Mouse (Mus musculus): ENCODE results near the gene Gm10217.

Gene Gm10217

DNA sequence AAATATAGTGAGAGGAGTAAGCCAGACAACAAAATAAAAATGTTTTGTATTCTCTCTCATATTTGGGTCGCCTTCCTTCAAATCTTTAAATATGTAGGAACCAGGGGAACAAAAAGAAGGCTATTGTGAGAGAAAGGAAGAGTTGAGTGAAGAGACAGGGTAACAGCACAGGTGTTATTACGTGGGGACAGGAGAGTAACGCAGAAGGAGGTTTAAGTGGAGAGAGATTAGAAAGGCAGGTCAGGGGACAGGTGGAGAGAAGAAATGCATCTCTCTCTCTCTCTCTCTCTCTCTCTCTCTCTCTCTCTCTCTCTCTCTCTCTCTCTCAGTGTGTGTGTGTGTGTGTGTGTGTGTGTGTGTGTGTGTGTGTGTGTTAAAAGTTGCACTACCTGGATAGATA, at the start of gene Gm10217:
Gm10217 (plus strand) TSS at position 301 of the 400 bp plus-strand sequence.
- DNase-seq = no peak

DNA sequence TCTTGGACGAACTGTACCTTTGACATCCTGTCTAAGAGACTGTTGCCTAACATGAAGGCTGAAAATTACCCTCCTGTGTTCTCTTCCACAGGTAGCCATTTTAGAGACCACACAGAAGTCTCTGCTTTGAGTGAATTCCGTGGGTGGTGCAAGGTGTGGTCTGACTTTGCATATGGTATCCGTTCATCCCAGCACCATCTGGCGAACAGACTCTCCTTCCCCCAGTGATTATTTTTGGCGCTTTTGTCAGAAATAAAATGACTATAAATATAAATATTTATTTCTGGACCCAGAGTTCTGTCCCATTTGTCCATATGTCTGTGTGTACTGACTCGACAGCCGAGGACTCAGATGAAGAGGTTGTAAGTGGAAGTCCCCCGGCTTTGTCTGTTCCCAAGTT, 39.3 kb upstream of the Gm10217 start:
- no peak for DNase-seq

DNA sequence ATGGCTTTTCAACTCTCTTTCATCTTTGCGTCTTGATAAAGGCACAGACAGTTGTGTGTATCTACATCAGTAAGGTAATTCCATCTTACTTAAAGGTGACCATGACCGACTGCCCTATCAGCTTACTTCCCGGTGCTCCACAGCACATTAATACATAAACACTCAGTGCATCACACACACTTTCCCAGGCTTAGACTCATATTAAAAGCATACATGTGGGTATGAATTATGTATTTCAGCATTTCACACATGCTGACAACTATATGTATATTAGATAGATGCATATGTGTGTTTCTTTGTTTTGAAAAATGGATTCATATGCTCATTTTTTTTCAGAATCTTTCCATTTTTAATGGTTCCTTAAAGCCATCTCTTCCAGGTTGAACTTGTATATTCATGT, 23.8 kb upstream of the Gm10217 start:
- no peak for DNase-seq

DNA sequence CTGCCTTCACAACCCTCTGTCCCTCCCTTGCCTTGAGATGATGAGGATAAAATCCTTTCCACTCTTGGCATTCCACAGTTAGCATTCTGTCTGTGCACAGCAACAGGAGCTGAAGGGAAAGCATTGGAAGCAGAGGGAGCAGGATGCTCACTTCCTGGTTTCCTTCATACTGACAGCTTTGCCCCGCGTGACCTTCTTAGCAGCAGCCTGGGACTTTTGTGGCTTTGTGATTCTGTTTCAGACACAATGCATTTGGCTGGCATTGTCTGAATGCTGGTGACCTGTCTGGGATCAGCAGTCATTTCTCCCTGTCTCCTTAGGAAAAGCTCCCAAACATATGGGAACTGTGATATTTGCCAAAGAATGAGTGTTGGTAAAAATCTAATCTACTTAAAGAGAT, 4.8 kb upstream of the Gm10217 start:
- peak; percentile 9 to 10 for DNase-seq

DNA sequence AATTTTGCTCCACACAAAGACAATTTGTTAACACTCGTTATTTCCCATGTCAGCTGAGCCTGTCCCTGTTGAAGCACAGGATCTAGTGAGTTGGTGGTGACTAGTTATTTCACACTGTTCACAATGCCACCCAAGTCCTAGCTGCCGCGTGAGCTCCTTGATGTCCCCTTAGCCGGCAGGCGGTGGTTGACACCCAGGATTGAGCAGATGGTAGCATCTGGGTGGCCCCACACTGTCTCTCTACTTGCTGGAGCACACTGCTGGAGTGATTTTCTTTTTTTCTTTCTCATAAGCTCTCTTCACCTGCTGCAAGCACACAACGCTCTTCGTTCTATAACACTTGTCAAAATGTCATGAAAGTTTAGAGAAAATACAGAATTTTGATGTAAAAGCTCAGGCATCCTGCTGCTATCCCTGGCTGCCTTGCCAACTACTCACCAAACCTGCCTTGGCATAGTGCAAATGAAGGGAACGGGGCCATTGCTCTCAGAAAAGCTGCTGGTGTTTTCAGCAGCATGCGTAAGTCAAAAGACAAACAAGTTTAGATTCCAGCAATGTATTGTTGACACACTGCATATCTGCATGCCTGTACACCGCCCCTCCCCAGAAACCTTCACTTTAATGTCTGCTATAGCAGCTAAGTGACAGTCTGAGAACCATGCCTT, 3.4 kb upstream of the Gm10217 start:
- DNase-seq = no peak

DNA sequence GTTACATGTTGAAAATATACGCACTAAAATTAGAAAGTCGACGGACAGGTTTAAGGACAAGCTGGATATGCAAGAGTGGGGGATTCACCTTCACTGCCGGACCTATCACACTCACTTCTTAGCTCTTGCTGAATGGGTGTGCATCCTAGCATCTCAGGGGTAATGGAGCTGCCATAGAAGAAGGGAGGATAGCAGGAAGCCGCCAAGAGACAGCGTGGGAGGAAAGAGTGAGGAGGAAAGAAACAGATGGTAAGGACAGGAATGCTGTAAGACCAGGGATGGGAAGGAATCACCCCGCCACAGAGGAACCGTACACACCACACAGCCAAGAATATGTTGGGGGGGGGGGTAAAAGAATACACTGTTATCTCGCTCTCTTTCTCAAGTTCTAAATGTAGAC, 1.1 kb downstream of the Gm10217 start:
- DNase-seq = no peak

GRCm38 (mm10) chr8:9868094-9868493, 4.0 kb downstream of the Gm10217 start:
- DNase-seq = no peak

DNA sequence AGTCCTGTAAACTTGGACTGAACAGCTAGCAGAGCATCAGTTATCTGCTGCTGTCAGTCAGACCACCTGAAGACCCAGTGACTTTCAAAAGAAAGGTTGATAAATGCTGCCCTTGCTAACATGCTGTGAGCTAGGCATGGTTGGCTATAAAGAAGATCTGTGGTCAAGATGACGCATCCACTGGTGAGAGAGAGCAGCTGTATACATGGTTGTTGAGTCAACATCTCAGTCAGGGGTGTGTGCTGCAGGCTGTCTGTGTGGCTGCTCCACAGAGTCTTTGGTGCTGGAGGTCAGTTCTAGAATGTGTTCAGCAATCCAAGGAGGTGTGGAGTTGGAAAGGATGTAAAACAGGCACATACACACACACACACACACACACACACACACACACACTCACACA, 12.2 kb downstream of the Gm10217 start:
- no peak for DNase-seq

DNA sequence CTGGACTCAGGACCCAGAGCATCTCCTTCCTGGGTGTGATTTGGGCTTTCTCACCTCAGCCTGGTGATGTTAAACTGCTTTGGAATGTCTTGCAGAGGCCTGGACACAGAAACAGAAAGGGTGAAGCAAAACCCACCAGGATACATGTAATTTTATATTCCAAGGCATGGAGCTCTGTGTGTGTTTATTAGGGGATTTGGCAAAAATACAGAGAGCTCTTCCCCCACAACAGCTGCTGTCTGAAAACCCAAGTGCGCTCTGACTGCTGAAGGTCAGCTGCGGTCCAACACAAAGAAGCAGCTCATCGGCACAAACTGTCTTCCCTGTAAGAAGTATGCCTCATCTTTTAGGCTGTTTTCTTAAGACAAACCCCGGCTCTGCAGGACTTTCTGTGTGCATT, 15.9 kb downstream of the Gm10217 start:
- DNase-seq = no peak

DNA sequence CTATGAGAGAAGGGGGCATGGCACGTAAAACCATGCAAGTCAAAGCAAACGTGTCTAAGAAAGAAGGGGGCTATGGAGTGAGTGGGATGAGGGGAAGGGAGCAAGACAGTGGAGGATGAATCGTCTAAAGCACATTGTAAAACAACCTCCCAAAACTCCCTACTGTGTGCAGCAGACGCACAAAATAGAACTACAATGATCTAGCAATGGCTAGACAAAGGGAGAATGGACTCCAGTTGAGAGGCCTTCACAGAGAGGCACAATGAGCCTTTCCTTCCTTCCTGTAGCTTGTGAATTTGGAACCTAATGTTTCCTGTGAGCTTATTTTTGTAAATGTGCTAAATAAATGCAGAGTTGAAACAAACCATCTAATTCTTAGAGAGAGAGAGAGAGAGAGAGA, 22.7 kb downstream of the Gm10217 start:
- DNase-seq = no peak

DNA sequence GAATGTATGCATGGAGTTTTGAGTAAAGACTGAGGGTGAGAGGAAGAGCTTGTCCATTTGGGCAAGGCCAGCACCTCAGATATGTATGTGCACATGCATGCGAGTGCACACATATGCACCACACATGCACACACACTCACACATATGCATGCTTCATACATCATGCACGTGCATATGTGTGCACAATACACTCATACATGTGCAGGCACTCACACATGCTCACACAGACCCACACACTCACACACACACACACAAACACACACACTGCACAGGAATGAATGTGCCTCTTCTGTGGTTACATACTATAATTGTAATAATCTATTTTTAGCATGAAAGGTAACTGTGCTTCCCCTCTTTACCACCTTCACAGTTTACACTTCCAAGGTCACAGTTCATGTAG, 35.1 kb downstream of the Gm10217 start:
- no peak for DNase-seq

DNA sequence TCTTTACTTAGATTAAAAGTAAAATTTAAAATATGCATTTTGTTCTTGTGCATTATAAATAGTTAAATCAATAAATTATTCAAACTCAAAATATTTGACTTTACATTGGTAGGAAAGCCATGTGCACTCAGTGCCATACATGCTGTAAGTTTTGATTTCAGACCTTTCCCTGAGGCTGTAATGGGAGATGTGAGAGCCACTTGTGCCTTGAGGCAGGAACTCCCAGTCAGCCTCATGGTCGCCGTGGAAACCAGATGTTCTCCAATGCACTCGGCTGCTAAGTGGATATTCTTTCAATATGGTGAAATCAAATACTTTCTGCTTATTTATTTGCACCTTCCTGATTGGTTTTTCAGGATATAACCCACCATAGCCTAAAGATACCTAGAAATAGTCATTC, 35.6 kb downstream of the Gm10217 start:
- DNase-seq = no peak
